Mouse (Mus musculus): ENCODE data around the gene Pus7. TPM values are rescaled to one million over a fixed set of nuclear protein-coding genes. Genes with fewer than 3 reads are reported as not detected.
"Not testable (repeated sequence)": the region's sequence is repeated elsewhere in the genome, so short reads cannot be mapped to it uniquely, and the experiment has no call there.

The Pus7 gene
- polyA plus RNA-seq, 1 experiment from 2014 or later: 11.2 TPM

DNA sequence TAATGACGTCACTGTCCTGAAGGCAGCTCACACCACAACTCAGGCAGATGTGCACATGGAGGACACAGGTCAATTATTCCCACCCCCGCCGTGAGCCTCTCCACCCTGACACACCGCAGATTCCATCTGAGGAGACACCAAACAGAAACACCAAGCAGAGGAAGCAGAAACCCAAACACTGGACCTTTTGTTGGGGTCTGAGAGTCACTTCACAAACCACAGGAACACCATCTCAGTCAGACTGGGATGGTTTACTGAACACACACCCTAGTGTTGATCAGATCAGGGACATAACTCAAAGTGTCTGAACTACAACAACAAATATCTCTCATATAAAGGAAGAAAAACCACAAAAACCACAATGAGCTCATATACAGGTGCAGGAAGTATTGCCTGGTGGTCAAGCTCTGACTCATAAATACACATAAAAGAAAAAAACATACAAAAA, 64.6 kb downstream of the Pus7 start:
- H3K36me3 ChIP-seq (ENCODE audit: control insufficient read depth, insufficient read depth): no peaks in the 10 kb centered on the region
- no peak for ATAC-seq (ENCODE audit: low read depth)
- no peak overlapping the region for H3K27ac ChIP-seq (ENCODE audit: low read length)
- H3K9ac ChIP-seq (ENCODE audit: low read depth, low read length): no peak overlapping the region
- no peak overlapping the region for H3K4me3 ChIP-seq (ENCODE audit: low read depth, low read length)
- H3K4me2 ChIP-seq (ENCODE audit: low read depth, low read length): no peak overlapping the region
- no peaks in the 10 kb centered on the region for H3K9me3 ChIP-seq (replicated peaks; ENCODE audit: control insufficient read depth, low read length)
- WGBS (ENCODE audit: insufficient replicate concordance): 47% methylated on average over 4 of the region's 4 CpGs
- H3K4me1 ChIP-seq (ENCODE audit: control insufficient read depth, low read depth, low read length): no peaks in the 10 kb centered on the region
- no peaks in the 10 kb centered on the region for H3K27me3 ChIP-seq (ENCODE audit: control insufficient read depth, insufficient read depth, low read depth, low read length)

DNA sequence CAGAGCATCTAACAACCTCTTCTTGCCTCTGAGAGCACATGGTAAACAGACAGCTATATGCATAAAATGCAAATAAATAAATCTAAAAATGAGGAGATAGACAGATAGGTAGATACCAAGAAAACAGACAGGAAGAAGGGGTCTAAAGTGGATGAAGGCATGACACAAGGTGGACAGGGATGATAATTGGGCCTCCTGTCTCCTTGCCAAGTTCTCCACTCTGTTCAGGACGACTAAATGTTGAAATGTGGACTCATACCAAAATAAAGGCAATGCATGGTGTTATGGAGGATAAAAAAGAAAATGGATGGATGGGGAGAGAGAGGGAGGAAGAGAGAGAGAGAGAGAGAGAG, 65.4 kb downstream of the Pus7 start:
- H3K9me3 ChIP-seq (replicated peaks; ENCODE audit: control insufficient read depth, low read length): no peaks in the 10 kb centered on the region
- no peak overlapping the region for H3K27ac ChIP-seq (ENCODE audit: low read length)
- no peaks in the 10 kb centered on the region; the same call in 1 of the 2 replicates for H3K4me1 ChIP-seq (ENCODE audit: control insufficient read depth, low read depth, low read length)
- H3K27me3 ChIP-seq (ENCODE audit: control insufficient read depth, insufficient read depth, low read depth, low read length): no peaks in the 10 kb centered on the region
- 27% methylated on average over 1 of the region's 1 CpGs for WGBS (ENCODE audit: insufficient replicate concordance)
- no peaks in the 10 kb centered on the region for H3K36me3 ChIP-seq (ENCODE audit: control insufficient read depth, insufficient read depth)
- ATAC-seq (ENCODE audit: low read depth): no peak
- no peak overlapping the region for H3K4me3 ChIP-seq (ENCODE audit: low read depth, low read length)
- no peak overlapping the region for H3K4me2 ChIP-seq (ENCODE audit: low read depth, low read length)
- no peak overlapping the region for H3K9ac ChIP-seq (ENCODE audit: low read depth, low read length)

DNA sequence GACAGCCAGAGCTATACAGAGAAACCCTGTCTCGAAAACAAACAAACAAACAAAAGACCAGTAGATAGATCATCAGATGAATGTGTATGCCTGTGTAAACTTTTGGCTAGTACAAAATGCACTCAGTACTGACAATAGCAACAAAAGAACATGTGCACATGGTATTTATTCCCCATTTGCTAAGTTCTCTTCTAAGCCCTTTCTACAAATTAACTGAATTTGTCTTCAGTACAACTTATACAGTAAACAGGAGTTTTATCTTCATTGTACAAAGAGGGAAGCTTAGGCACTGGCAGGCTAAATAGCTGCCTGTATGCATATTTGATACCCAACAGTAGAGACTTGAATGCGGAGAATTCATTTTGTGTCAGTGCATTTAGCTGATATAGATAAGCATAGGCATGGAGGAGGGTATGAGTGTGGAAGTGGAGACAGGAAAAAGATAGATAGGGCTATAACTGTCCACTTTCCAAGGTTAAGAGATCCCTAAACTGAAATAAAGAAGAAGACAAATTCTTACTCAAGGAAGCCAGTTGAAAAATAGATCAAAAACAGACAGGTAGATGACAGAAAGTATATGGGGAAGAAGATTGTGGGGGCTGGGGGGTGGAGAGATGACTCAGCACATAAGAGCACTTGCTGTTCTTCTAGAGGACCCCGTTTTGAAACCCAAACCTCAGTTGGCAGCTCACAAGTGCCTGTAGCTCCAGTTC, 65.9 kb downstream of the Pus7 start:
- H3K27me3 ChIP-seq (ENCODE audit: control insufficient read depth, insufficient read depth, low read depth, low read length): no peaks in the 10 kb centered on the region
- 36% methylated on average over 3 of the region's 3 CpGs for WGBS (ENCODE audit: insufficient replicate concordance)
- ATAC-seq (ENCODE audit: low read depth): no peak
- no peak overlapping the region for H3K4me2 ChIP-seq (ENCODE audit: low read depth, low read length)
- no peaks in the 10 kb centered on the region for H3K36me3 ChIP-seq (ENCODE audit: control insufficient read depth, insufficient read depth)
- peaks cover 3% of the 10 kb centered on the region; the same call in 1 of the 2 replicates for H3K4me1 ChIP-seq (ENCODE audit: control insufficient read depth, low read depth, low read length)
- no peak overlapping the region for H3K4me3 ChIP-seq (ENCODE audit: low read depth, low read length)
- H3K9me3 ChIP-seq (replicated peaks; ENCODE audit: control insufficient read depth, low read length): no peaks in the 10 kb centered on the region
- H3K27ac ChIP-seq (ENCODE audit: low read length): no peak overlapping the region
- no peak overlapping the region for H3K9ac ChIP-seq (ENCODE audit: low read depth, low read length)

DNA sequence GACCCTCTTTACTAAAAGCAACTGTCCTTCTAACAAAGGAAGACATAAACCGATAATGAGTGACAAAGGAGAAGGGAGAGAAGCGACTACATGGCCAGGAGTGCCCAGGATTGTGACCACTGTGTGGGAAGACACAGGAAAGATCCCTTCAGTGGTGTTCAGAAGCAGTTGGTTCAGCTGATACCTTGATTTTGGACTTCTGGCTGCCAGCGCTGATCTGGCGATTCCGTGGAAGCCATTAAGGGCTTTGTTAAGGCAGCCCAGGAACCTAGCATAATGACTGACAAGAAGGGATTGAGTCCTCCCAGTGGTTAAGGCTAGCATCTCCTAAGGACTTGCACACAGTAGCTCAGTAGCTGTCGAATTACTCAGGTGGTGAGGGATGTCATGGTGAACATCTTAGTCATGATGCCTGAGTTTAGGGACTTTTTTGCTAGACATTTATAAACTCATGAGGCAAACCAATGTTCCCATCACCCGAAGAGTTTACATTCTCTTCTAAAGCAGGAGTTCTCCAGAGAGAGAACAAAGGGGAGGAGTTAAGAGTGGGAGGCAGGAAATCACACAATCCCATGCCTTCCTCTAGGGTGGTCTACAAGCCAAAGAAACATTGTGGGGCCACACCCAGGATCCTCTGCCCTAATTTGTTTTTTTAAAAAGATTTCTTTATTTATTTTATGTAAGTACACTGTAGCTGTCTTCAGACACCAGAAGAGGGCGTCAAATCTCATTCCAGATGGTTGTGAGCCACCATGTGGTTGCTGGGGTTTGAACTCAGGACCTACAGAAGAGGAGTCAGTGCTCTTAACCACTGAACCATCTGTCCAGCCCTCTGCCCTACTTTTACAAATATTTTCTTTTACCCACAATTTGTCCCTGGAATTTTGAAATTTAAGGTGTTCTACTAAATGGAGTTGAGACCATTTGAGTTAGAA, 69.8 kb downstream of the Pus7 start:
- H3K27ac ChIP-seq (ENCODE audit: low read length): no peak overlapping the region
- peaks cover 3% of the 10 kb centered on the region; the same call in 1 of the 2 replicates for H3K4me1 ChIP-seq (ENCODE audit: control insufficient read depth, low read depth, low read length)
- no peak overlapping the region for H3K4me2 ChIP-seq (ENCODE audit: low read depth, low read length)
- no peaks in the 10 kb centered on the region for H3K27me3 ChIP-seq (ENCODE audit: control insufficient read depth, insufficient read depth, low read depth, low read length)
- 74% methylated on average over 8 of the region's 8 CpGs for WGBS (ENCODE audit: insufficient replicate concordance)
- no peak overlapping the region for H3K9ac ChIP-seq (ENCODE audit: low read depth, low read length)
- no peak for ATAC-seq (ENCODE audit: low read depth)
- no peak overlapping the region for H3K4me3 ChIP-seq (ENCODE audit: low read depth, low read length)
- 0 out of 2 replicates have a peak, but pooled peaks cover 2% of the 10 kb centered on the region for H3K9me3 ChIP-seq (replicated peaks; ENCODE audit: control insufficient read depth, low read length)
- peaks cover 17% of the 10 kb centered on the region for H3K36me3 ChIP-seq (ENCODE audit: control insufficient read depth, insufficient read depth)

DNA sequence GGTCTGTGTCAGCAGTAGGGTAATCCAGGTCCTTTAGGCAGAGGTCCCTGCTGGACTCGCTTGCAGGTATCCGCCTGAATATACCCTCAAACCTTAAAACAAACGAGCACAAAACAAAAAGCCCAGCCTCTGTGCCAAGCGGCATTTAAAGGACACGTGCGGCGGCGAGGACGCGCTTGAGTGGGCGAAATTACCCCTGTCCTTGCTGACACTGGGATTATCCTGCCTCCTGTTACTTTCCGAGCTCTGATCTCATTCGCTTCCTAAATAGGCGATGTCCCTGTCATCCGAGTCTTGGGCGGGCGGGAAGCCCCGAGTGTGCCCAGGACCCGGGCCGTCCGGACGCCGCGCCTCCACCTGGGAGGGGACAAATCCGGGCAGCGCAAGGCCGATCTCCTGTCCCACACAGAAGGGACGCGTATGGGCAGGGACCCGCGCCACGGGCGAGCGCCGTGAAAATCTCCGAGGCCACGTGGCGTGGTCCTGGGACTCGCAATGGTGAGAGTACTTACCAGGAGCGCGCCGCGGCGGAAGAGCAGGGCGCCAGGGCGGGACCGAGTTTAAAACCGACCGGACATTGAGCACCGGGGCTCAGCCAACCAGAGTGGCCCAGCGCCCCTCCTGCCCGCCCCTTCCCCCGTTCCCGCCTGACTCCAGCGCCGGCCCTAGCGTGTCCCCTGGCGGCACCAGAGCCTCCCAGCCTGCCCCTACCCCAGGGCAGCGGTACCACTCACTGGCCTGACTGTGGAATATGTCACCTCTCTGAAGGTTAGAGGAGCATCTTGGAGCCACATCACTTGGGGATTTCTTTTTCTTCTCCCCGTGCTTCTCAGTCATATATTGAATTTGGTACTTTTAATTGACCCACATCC, 71.1 kb downstream of the Pus7 start:
- Histone ChIP-seq H3K9ac (ENCODE audit: low read depth, low read length) (peak overlapping the region; percentile 65), H3K4me2 (ENCODE audit: low read depth, low read length) (peak overlapping the region; percentile 74), H3K36me3 (ENCODE audit: control insufficient read depth, insufficient read depth) (peaks cover 20% of the 10 kb centered on the region), H3K9me3 (replicated peaks; ENCODE audit: control insufficient read depth, low read length) (0 out of 2 replicates have a peak, but pooled peaks cover 2% of the 10 kb centered on the region), H3K27ac (ENCODE audit: low read length) (no peak overlapping the region), H3K27me3 (ENCODE audit: control insufficient read depth, insufficient read depth, low read depth, low read length) (no peaks in the 10 kb centered on the region), H3K4me1 (ENCODE audit: control insufficient read depth, low read depth, low read length) (peaks cover 3% of the 10 kb centered on the region; the same call in 1 of the 2 replicates), H3K4me3 (ENCODE audit: low read depth, low read length) (peak overlapping the region; percentile 73)
- WGBS (ENCODE audit: insufficient replicate concordance): 5% methylated on average over 52 of the region's 60 CpGs
- ATAC-seq (ENCODE audit: low read depth): peak; percentile 99

DNA sequence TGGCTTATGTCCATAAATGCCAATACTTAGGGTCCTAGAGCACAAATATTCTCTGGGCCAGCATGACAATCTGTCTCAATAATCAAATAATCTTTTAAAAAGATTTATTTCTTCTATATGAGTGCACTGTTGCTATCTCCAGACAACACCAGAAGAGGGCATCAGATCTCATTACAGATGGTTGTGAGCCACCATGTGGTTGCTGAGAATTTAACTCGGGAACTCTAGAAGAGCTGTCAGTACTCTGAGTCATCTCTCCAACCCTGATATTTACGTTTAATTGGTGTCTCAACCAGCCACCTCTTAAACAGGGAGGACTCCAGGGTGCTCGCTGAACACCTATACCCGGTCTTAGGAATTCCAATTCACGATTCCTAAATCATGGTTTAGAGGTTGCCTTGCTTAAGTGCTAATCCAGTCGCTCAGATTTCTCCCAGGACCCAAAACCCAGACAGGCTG, 71.8 kb downstream of the Pus7 start:
- WGBS (ENCODE audit: insufficient replicate concordance): 47% methylated on average over 6 of the region's 6 CpGs
- not testable (repeated sequence) for H3K27me3 ChIP-seq (ENCODE audit: control insufficient read depth, insufficient read depth, low read depth, low read length); H3K4me1 ChIP-seq (ENCODE audit: control insufficient read depth, low read depth, low read length); ATAC-seq (ENCODE audit: low read depth); H3K27ac ChIP-seq (ENCODE audit: low read length); H3K9me3 ChIP-seq (replicated peaks; ENCODE audit: control insufficient read depth, low read length)
- H3K36me3 ChIP-seq (ENCODE audit: control insufficient read depth, insufficient read depth): peaks cover 26% of the 10 kb centered on the region
- peak overlapping the region; percentile 73 for H3K4me3 ChIP-seq (ENCODE audit: low read depth, low read length)
- peak overlapping the region; percentile 65 for H3K9ac ChIP-seq (ENCODE audit: low read depth, low read length)
- H3K4me2 ChIP-seq (ENCODE audit: low read depth, low read length): peak overlapping the region; percentile 74

DNA sequence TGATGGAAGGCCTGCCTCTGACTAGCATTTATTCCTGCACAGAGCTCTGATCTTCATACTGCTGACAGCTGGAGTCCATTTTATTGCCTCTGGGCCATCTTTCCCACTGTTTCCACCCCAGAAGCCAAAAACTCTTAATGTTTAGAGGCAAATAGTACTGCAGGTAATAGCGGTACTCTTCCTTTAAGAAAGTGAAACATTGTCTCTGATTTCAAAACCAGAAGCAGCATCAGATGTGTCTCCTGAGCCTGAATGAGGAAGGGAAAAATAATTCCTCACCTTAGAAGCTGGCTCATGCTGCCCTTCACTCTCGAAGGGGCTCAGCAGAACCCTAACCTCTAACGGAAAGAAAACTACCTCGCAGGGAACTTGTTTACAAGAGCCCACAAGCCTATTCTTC, 72.3 kb downstream of the Pus7 start:
- H3K4me3 ChIP-seq (ENCODE audit: low read depth, low read length): no peak overlapping the region
- H3K27ac ChIP-seq (ENCODE audit: low read length): no peak overlapping the region
- H3K4me2 ChIP-seq (ENCODE audit: low read depth, low read length): no peak overlapping the region
- H3K9me3 ChIP-seq (replicated peaks; ENCODE audit: control insufficient read depth, low read length): 0 out of 2 replicates have a peak, but pooled peaks cover 2% of the 10 kb centered on the region
- no peaks in the 10 kb centered on the region for H3K27me3 ChIP-seq (ENCODE audit: control insufficient read depth, insufficient read depth, low read depth, low read length)
- peaks cover 3% of the 10 kb centered on the region; the same call in 1 of the 2 replicates for H3K4me1 ChIP-seq (ENCODE audit: control insufficient read depth, low read depth, low read length)
- no peak overlapping the region for H3K9ac ChIP-seq (ENCODE audit: low read depth, low read length)
- no peak for ATAC-seq (ENCODE audit: low read depth)
- 87% methylated on average over 4 of the region's 4 CpGs for WGBS (ENCODE audit: insufficient replicate concordance)
- H3K36me3 ChIP-seq (ENCODE audit: control insufficient read depth, insufficient read depth): peaks cover 29% of the 10 kb centered on the region

DNA sequence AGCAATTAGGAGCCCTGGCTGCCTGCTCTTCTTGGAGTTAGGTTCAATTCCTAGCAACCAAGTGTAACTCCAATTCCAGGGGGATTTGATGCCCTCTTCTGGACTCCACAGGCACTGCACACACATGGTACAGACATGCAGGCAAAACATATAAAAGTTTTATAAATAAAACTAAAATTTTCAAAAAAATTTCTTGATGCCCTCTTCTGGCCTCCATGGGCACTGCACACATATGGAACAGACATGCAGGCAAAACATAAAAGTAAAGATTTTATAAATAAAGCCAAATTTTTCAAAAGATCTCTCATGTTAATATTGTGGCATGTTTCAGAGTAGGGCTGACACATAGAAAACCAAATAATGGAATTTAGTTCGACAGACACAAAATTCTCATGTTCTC, 73.8 kb downstream of the Pus7 start:
- Histone ChIP-seq H3K4me1 (ENCODE audit: control insufficient read depth, low read depth, low read length) (peaks cover 3% of the 10 kb centered on the region; the same call in 1 of the 2 replicates), H3K27me3 (ENCODE audit: control insufficient read depth, insufficient read depth, low read depth, low read length) (no peaks in the 10 kb centered on the region), H3K27ac (ENCODE audit: low read length) (no peak overlapping the region), H3K9ac (ENCODE audit: low read depth, low read length) (no peak overlapping the region), H3K36me3 (ENCODE audit: control insufficient read depth, insufficient read depth) (peaks cover 29% of the 10 kb centered on the region), H3K4me3 (ENCODE audit: low read depth, low read length) (no peak overlapping the region), H3K4me2 (ENCODE audit: low read depth, low read length) (no peak overlapping the region), H3K9me3 (replicated peaks; ENCODE audit: control insufficient read depth, low read length) (peaks cover 2% of the 10 kb centered on the region; the same call in 1 of the 2 replicates)
- 76% methylated on average over 1 of the region's 1 CpGs for WGBS (ENCODE audit: insufficient replicate concordance)
- ATAC-seq (ENCODE audit: low read depth): no peak
